9 mouse cellular contexts compared by ENCODE assay signal in genomic region chr10:52690334-52690991, GRCm38 (mm10). TPM values are rescaled to one million over a fixed set of nuclear protein-coding genes. Genes with fewer than 3 reads are reported as not detected.
A peak's percentile ranks its signal among the peaks of the same experiment; 100 is the strongest.
DNase-seq lines count a peak whose midpoint lies in the region; ATAC-seq lines count a peak whose summit lies in the region.
"Had no signal": no experiment of that assay in that cellular context is flagged by ENCODE, and none has a peak within 500 bp of the region (broad histone marks: within the 10 kb centered on the region; RNA-seq: fewer than 3 reads in every experiment).

Gene Slc35f1 (plus strand): TSS chr10:52690533.

- peak; percentile 91 for DNase-seq in heart, adult 11 months
- DNase-seq in heart, adult 9 months (ENCODE audit: low spot score in 2 of 2) = no peak
- peak; percentile 90 for DNase-seq in embryo, embryonic 10.5 days (ENCODE audit: low spot score)
- peak; percentile 65 for DNase-seq in gastrocnemius, postnatal 25 days
- DNase-seq in kidney, adult 11 months = peak; percentile 21
- peak; percentile 93 for DNase-seq in left cerebral cortex, postnatal 4 days
- DNase-seq in midbrain, embryonic 14.5 days = peak; percentile 95
- DNase-seq in telencephalon, adult 2 months (ENCODE audit: low read depth, low spot score) = peak; percentile 62

- intact Hi-C loops in left cerebral cortex, postnatal 4 days (cut with DNase I) = loop anchor here (5.0 to 10.0 kb wide), 2 partner anchors 276 to 652 kb away; partner anchors contain the start of gene Nus1

- no peaks in the 10 kb centered on the region for H3K27me3 ChIP-seq in midbrain, embryonic 14.5 days (ENCODE audit: control insufficient read depth, insufficient read depth, low read length)

- H3K9ac ChIP-seq in midbrain, embryonic 14.5 days (replicated peaks; ENCODE audit: low read length) = peak within 1 kb of the TSS; percentile 97

- H3K27ac ChIP-seq in midbrain, embryonic 14.5 days (replicated peaks; ENCODE audit: low read depth, low read length) = peak within 1 kb of the TSS; percentile 94

- peak; percentile 88 for ATAC-seq in midbrain, embryonic 14.5 days (ENCODE audit: low FRiP score, low TSS enrichment)

- 0 out of 2 replicates have a peak, but pooled peaks cover 8% of the 10 kb centered on the region for H3K4me1 ChIP-seq in midbrain, embryonic 14.5 days (ENCODE audit: control insufficient read depth, insufficient read depth, low read length)

- peak within 1 kb of the TSS; percentile 90 for H3K4me3 ChIP-seq in midbrain, embryonic 14.5 days (replicated peaks; ENCODE audit: low read depth, low read length)

- no peaks in the 10 kb centered on the region for H3K9me3 ChIP-seq in midbrain, embryonic 14.5 days (ENCODE audit: control insufficient read depth, low read length)

- H3K4me2 ChIP-seq in midbrain, embryonic 14.5 days (ENCODE audit: low read length) = peak within 1 kb of the TSS; percentile 66

- WGBS in midbrain, embryonic 14.5 days = under 1% methylated on average over 54 of the region's 54 CpGs

- H3K36me3 ChIP-seq in midbrain, embryonic 14.5 days (ENCODE audit: control insufficient read depth, insufficient read depth, low read length) = no peaks in the 10 kb centered on the region

RNA-seq across cellular contexts. Expression of gene Slc35f1, which starts in this region (rescaled TPM):
- total RNA-seq in gastrocnemius, postnatal 25 days (2021) = under 1 TPM; 0.38 to 0.46 TPM
- total RNA-seq in left cerebral cortex, postnatal 4 days (2021) = 100 to 1,000 TPM; 107 to 115 TPM
- polyA plus RNA-seq in midbrain, embryonic 14.5 days (2014; fragmentation: Nextera tagmentation; extraction: Ambion mirVana) = 35.6 and 43.0 TPM in 2 replicates
- total RNA-seq: neutrophil, adult 5-6 weeks had no signal

Comparison
In these comparisons a context has a peak if more than half of its experiments do, and no peak if none do; other contexts are left out.
1. RNA of gene Slc35f1 (total RNA-seq): 107 to 115 TPM in left cerebral cortex, postnatal 4 days; 0.38 to 0.46 TPM in gastrocnemius, postnatal 25 days; every median in the first group is over 10 times any median in the second.
2. DNase-seq: peak in heart, adult 11 months (single experiment), embryo, embryonic 10.5 days (single experiment), kidney, adult 11 months (single experiment), left cerebral cortex, postnatal 4 days (single experiment), midbrain, embryonic 14.5 days (single experiment) and telencephalon, adult 2 months (single experiment); none in heart, adult 9 months (0 of 2).
3. Peak in DNase-seq in gastrocnemius, postnatal 25 days; RNA of the gene not detected or under 1 TPM.